Mouse (Mus musculus) heart, embryonic 12.5 days (tissue): ENCODE data around the gene Pdia5. TPM values are rescaled to one million over a fixed set of nuclear protein-coding genes. Genes with fewer than 3 reads are reported as not detected.

Experiments used
- ATAC-seq: fragments of 200-750 bp; cut with Nextera tagmentation; 2 replicates; pipeline ENCODE4 v1.8.0; 2017; ENCODE audit warnings: moderate TSS enrichment, moderate library complexity; ENCODE audit not compliant: insufficient number of reproducible peaks, low FRiP score
- H3K27ac ChIP-seq: fragments of 300-500 bp; sonication (generic); 2 replicates; pipeline ENCODE4 v1.5.1; 2016; ENCODE audit warnings: mild to moderate bottlenecking, moderate library complexity; ENCODE audit not compliant: poor library complexity, severe bottlenecking
- H3K27me3 ChIP-seq: fragments of 300-500 bp; sonication (generic); replicated peaks from 2 replicates; pipeline ENCODE4 v1.6.1; 2016; ENCODE audit warnings: mild to moderate bottlenecking, moderate library complexity
- H3K36me3 ChIP-seq: fragments of 300-500 bp; sonication (generic); 2 replicates; pipeline ENCODE4 v1.6.1; 2016; ENCODE audit warnings: mild to moderate bottlenecking, moderate library complexity
- H3K4me1 ChIP-seq: fragments of 300-500 bp; sonication (generic); replicated peaks from 2 replicates; pipeline ENCODE4 v1.6.1; 2016; ENCODE audit warnings: mild to moderate bottlenecking
- H3K4me2 ChIP-seq: fragments of 300-500 bp; sonication (generic); 2 replicates; pipeline ENCODE4 v1.6.1; 2016; ENCODE audit warnings: mild to moderate bottlenecking, moderate library complexity
- H3K4me3 ChIP-seq: fragments of 300-500 bp; sonication (generic); 2 replicates; pipeline ENCODE4 v1.5.1; 2016; ENCODE audit warnings: mild to moderate bottlenecking
- H3K9ac ChIP-seq: fragments of 300-500 bp; sonication (generic); 2 replicates; pipeline ENCODE4 v1.6.1; 2016; ENCODE audit warnings: mild to moderate bottlenecking, moderate library complexity
- H3K9me3 ChIP-seq: fragments of 300-500 bp; sonication (generic); replicated peaks from 2 replicates; pipeline ENCODE4 v1.6.1; 2016; ENCODE audit warnings: mild to moderate bottlenecking, moderate library complexity
- WGBS: fragments of 180-500 bp; shearing (Covaris S2); methylation state at CpG from one replicate; pipeline ENCODE4 v1.1.7; 2016; 5-methylcytosine and 5-hydroxymethylcytosine counted together
- polyA plus RNA-seq: library from polyadenylated mRNA; unstranded; fragments of >200 nt; fragmentation: Nextera tagmentation; extraction: Ambion mirVana; gene quantifications from 2 replicates; pipeline ENCODE4 v1.2.1, GENCODE M21; 2016

Gene Pdia5
- polyA plus RNA-seq, 1 experiment from 2014 or later, result 32.9 TPM

GRCm38 (mm10) chr16:35505786-35506185 lies 15.1 kb upstream of the Pdia5 start:
- no peak for ATAC-seq
- H3K36me3 ChIP-seq, result no peaks in the 10 kb centered on the region
- no peaks in the 10 kb centered on the region for H3K9me3 ChIP-seq

GRCm38 (mm10) chr16:35504266-35504665 lies 13.6 kb upstream of the Pdia5 start:
- no peak overlapping the region for H3K4me3 ChIP-seq
- no peaks in the 10 kb centered on the region for H3K36me3 ChIP-seq
- ATAC-seq, result no peak
- H3K9me3 ChIP-seq, result no peaks in the 10 kb centered on the region
- H3K27me3 ChIP-seq, result no peaks in the 10 kb centered on the region
- H3K4me2 ChIP-seq, result no peak overlapping the region
- H3K9ac ChIP-seq, result no peak overlapping the region
- no peak overlapping the region for H3K27ac ChIP-seq
- WGBS, result 86% methylated on average over 8 of the region's 8 CpGs
- H3K4me1 ChIP-seq, result peaks cover 13% of the 10 kb centered on the region

More at GRCm38 (mm10) chr16:35505786-35506185, 15.1 kb upstream of the Pdia5 start:
- H3K4me2 ChIP-seq, result no peak overlapping the region
- WGBS, result 79% methylated on average over 4 of the region's 4 CpGs
- H3K4me3 ChIP-seq, result no peak overlapping the region
- H3K4me1 ChIP-seq, result peaks cover 21% of the 10 kb centered on the region
- H3K27me3 ChIP-seq, result no peaks in the 10 kb centered on the region
- no peak overlapping the region for H3K27ac ChIP-seq
- H3K9ac ChIP-seq, result no peak overlapping the region

DNA sequence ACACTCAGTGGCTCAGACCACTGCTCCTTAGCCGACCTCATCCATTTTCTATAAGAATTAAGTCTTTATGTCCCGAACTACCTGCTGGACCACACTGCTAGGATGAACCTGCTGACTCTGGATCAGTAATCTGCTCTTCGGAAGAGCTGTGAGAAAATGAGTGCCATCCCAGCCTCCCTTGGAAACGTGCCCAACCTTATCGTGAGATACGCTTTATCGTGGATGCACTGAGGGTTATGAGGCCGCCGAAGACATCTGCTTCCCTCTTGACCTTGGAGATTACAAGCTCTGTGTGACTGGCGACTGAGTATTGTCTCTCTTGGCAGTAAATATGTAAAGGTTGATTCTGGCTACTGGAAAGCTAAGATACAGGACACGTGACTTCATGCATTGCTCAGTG lies 11.8 kb upstream of the Pdia5 start:
- Histone ChIP-seq H3K9me3 (no peaks in the 10 kb centered on the region), H3K4me3 (no peak overlapping the region), H3K9ac (no peak overlapping the region), H3K4me2 (no peak overlapping the region), H3K36me3 (no peaks in the 10 kb centered on the region), H3K27me3 (no peaks in the 10 kb centered on the region), H3K4me1 (peaks cover 10% of the 10 kb centered on the region), H3K27ac (no peak overlapping the region)
- WGBS, result 60% methylated on average over 11 of the region's 11 CpGs
- ATAC-seq, result no peak

- Histone ChIP-seq H3K27ac (no peak overlapping the region), H3K36me3 (no peaks in the 10 kb centered on the region), H3K9ac (no peak overlapping the region), H3K4me3 (no peak overlapping the region), H3K4me2 (no peak overlapping the region), H3K4me1 (peaks cover 10% of the 10 kb centered on the region), H3K9me3 (no peaks in the 10 kb centered on the region), H3K27me3 (no peaks in the 10 kb centered on the region)
- WGBS, result 74% methylated on average over 4 of the region's 4 CpGs
- ATAC-seq, result no peak
These were observed 10.6 kb upstream of the Pdia5 start for GRCm38 (mm10) chr16:35501106-35501760.

DNA sequence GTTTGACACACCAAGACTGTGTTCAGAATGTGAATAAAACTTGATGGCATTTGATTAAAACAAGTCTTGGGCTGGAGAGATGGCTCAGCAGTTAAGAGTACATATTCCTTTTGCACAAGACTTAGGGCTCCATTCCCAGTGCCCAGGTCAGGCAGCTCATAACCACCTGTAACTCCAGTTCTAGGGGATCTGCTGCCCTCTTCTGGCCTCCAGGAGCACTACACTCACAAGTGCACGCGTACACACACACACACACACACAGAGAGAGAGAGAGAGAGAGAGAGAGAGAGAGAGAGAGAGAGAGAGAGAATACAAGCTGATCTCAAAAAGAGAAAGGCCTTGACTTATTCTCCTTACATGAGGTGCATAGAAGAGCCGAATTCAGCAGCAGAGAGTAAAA lies 9.7 kb upstream of the Pdia5 start:
- no peaks in the 10 kb centered on the region for H3K36me3 ChIP-seq
- WGBS, result 88% methylated on average over 3 of the region's 3 CpGs
- no peak for ATAC-seq
- no peak overlapping the region for H3K4me2 ChIP-seq
- no peaks in the 10 kb centered on the region for H3K27me3 ChIP-seq
- H3K9me3 ChIP-seq, result no peaks in the 10 kb centered on the region
- no peak overlapping the region for H3K27ac ChIP-seq
- no peak overlapping the region for H3K4me3 ChIP-seq
- peaks cover 10% of the 10 kb centered on the region for H3K4me1 ChIP-seq
- no peak overlapping the region for H3K9ac ChIP-seq

DNA sequence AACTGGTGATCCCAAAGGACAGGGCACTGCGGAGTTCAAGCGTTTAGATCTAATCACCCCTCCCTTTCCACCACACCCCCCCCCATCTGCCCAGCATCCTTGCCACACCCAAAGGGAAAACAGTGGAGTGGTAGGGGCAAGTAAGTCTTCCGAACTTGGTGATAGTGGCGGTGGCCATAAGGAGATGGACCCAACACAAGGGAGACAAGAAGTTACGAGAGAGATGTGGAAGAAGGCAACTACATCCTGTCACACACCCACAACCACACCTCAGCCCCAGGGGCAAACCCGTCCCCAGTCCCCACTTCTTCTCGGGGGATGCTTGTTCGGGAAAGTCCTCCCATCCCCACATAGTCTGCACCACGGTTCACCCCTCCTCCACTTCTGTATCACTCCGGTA lies 880 bp downstream of the Pdia5 start:
- no peak for ATAC-seq

GRCm38 (mm10) chr16:35489066-35489718 lies 1.5 kb downstream of the Pdia5 start:
- ATAC-seq, result no peak
- Histone ChIP-seq H3K9ac (no peak overlapping the region), H3K4me3 (peak overlapping the region; percentile 84), H3K36me3 (no peaks in the 10 kb centered on the region), H3K4me1 (peaks cover 28% of the 10 kb centered on the region), H3K9me3 (no peaks in the 10 kb centered on the region), H3K4me2 (peak overlapping the region; percentile 87), H3K27me3 (no peaks in the 10 kb centered on the region), H3K27ac (no peak overlapping the region)
- WGBS, result 55% methylated on average over 10 of the region's 10 CpGs

More for the DNA sequence above, 880 bp downstream of the Pdia5 start:
- H3K9me3 ChIP-seq, result no peaks in the 10 kb centered on the region
- no peaks in the 10 kb centered on the region for H3K27me3 ChIP-seq
- no peak overlapping the region for H3K27ac ChIP-seq
- H3K36me3 ChIP-seq, result no peaks in the 10 kb centered on the region
- H3K4me1 ChIP-seq, result peaks cover 28% of the 10 kb centered on the region
- WGBS, result 7% methylated on average over 10 of the region's 10 CpGs
- peak overlapping the region; percentile 84 for H3K4me3 ChIP-seq
- peak overlapping the region; percentile 76 for H3K9ac ChIP-seq
- H3K4me2 ChIP-seq, result peak overlapping the region; percentile 87

DNA sequence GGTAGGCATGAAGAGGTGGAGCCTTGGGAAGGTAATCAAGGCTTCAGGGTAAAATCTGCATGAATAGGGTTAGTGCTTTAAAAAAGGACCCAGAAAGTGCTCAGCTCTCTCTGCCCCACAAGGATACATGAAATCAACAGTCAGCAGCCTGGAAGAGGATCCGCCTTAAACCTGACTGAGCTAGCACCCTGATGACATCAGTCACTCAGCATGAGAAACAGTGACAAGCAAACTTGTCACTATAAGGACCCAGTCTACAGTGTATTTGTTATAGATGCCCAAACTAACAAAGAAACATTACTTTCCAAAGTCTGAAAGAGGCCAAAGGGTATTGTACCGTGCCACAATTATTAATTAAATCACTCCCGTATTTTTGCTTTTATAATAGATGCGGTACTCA lies 2.9 kb downstream of the Pdia5 start:
- no peak overlapping the region for H3K27ac ChIP-seq
- no peaks in the 10 kb centered on the region for H3K27me3 ChIP-seq
- H3K9me3 ChIP-seq, result no peaks in the 10 kb centered on the region
- no peak overlapping the region for H3K4me3 ChIP-seq
- WGBS, result 83% methylated on average over 4 of the region's 4 CpGs
- H3K4me2 ChIP-seq, result no peak overlapping the region
- H3K4me1 ChIP-seq, result peaks cover 28% of the 10 kb centered on the region
- no peaks in the 10 kb centered on the region for H3K36me3 ChIP-seq
- ATAC-seq, result no peak
- no peak overlapping the region for H3K9ac ChIP-seq

DNA sequence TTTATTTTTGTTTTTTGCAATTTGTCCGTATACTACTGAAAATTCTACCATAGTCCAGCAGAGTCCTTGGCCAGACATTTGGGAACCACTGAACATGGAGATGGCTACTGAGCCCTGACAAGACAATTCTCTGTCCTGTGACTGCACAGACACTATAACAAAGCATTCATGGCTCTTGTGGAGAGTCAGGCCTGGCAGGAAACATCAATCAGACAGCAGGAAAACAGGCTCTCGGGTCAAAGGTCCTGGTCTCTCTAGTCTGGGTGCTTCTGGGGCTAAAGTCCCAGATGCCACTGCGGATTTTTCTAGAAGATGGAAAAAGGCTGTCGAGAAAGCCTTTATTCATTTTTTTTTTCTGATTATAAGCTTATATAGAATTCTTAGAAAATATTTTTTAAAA lies 3.6 kb downstream of the Pdia5 start:
- 60% methylated on average over 4 of the region's 4 CpGs for WGBS
- Histone ChIP-seq H3K4me1 (peaks cover 28% of the 10 kb centered on the region), H3K9ac (no peak overlapping the region), H3K36me3 (peaks cover under 1% of the 10 kb centered on the region; the same call in 1 of the 2 replicates), H3K4me3 (no peak overlapping the region), H3K27me3 (no peaks in the 10 kb centered on the region), H3K27ac (no peak overlapping the region), H3K4me2 (no peak overlapping the region), H3K9me3 (no peaks in the 10 kb centered on the region)
- ATAC-seq, result no peak

GRCm38 (mm10) chr16:35485711-35486110 lies 5.0 kb downstream of the Pdia5 start:
- peaks cover 6% of the 10 kb centered on the region for H3K36me3 ChIP-seq
- H3K4me1 ChIP-seq, result peaks cover 28% of the 10 kb centered on the region
- no peak overlapping the region for H3K4me3 ChIP-seq
- no peaks in the 10 kb centered on the region for H3K27me3 ChIP-seq
- H3K27ac ChIP-seq, result no peak overlapping the region
- 63% methylated on average over 9 of the region's 9 CpGs for WGBS
- H3K9ac ChIP-seq, result peak overlapping the region; percentile 28; the same call in 1 of the 2 replicates
- no peak for ATAC-seq
- H3K9me3 ChIP-seq, result no peaks in the 10 kb centered on the region
- H3K4me2 ChIP-seq, result no peak overlapping the region

GRCm38 (mm10) chr16:35484526-35485233 lies 6.0 kb downstream of the Pdia5 start:
- no peaks in the 10 kb centered on the region for H3K9me3 ChIP-seq
- H3K4me2 ChIP-seq, result no peak overlapping the region
- H3K4me1 ChIP-seq, result peaks cover 25% of the 10 kb centered on the region
- H3K27me3 ChIP-seq, result no peaks in the 10 kb centered on the region
- H3K36me3 ChIP-seq, result peaks cover 11% of the 10 kb centered on the region
- WGBS, result 76% methylated on average over 8 of the region's 8 CpGs
- H3K4me3 ChIP-seq, result no peak overlapping the region
- ATAC-seq, result no peak
- no peak overlapping the region for H3K9ac ChIP-seq
- H3K27ac ChIP-seq, result no peak overlapping the region
